Mouse (Mus musculus) kidney, embryonic 14.5 days (tissue): ENCODE data around the gene Fut1. TPM values are rescaled to one million over a fixed set of nuclear protein-coding genes. Genes with fewer than 3 reads are reported as not detected.

ENCODE experiments used
- ATAC-seq: fragments of 200-750 bp; cut with Nextera tagmentation; 2 replicates; pipeline ENCODE4 v1.8.0; 2017; ENCODE audit warnings: moderate number of reproducible peaks, mild to moderate bottlenecking, moderate TSS enrichment, moderate library complexity; ENCODE audit not compliant: low FRiP score, low TSS enrichment
- H3K27ac ChIP-seq: fragments of 300-500 bp; sonication (generic); 2 replicates; pipeline ENCODE4 v1.5.1; 2014; ENCODE audit warnings: low read depth, mild to moderate bottlenecking, low read length, moderate library complexity, mixed read lengths
- H3K27me3 ChIP-seq: fragments of 300-500 bp; sonication (generic); 2 replicates; pipeline ENCODE4 v1.6.1; 2014; ENCODE audit warnings: mild to moderate bottlenecking, low read length; ENCODE audit not compliant: control insufficient read depth, insufficient read depth
- H3K36me3 ChIP-seq: fragments of 300-500 bp; sonication (generic); 2 replicates; pipeline ENCODE4 v1.6.1; 2014; ENCODE audit warnings: low read length, mixed read lengths; ENCODE audit not compliant: control insufficient read depth, insufficient read depth
- H3K4me1 ChIP-seq: fragments of 300-500 bp; sonication (generic); 2 replicates; pipeline ENCODE4 v1.6.1; 2014; ENCODE audit warnings: low read length, mixed read lengths; ENCODE audit not compliant: control insufficient read depth, insufficient read depth
- H3K4me2 ChIP-seq: fragments of 300-500 bp; sonication (generic); replicated peaks from 2 replicates; pipeline ENCODE4 v1.6.1; 2014; ENCODE audit warnings: low read depth, mild to moderate bottlenecking, low read length
- H3K4me3 ChIP-seq: fragments of 300-500 bp; sonication (generic); 2 replicates; pipeline ENCODE4 v1.5.1; 2014; ENCODE audit warnings: mild to moderate bottlenecking, low read length
- H3K9ac ChIP-seq: fragments of 300-500 bp; sonication (generic); 2 replicates; pipeline ENCODE4 v1.6.1; 2014; ENCODE audit warnings: low read depth, mild to moderate bottlenecking, low read length, moderate library complexity
- H3K9me3 ChIP-seq: fragments of 300-500 bp; sonication (generic); 2 replicates; pipeline ENCODE4 v1.6.1; 2016; ENCODE audit warnings: low read length; ENCODE audit not compliant: control insufficient read depth
- WGBS: fragments of 180-500 bp; shearing (Covaris S2); extraction: QIAGEN DNeasy Blood & Tissue Kit; methylation state at CpG from one replicate; pipeline ENCODE4 v1.1.7; 2014; 5-methylcytosine and 5-hydroxymethylcytosine counted together
- polyA plus RNA-seq: library from polyadenylated mRNA; unstranded; fragments of >200 nt; fragmentation: Nextera tagmentation; extraction: Ambion mirVana; gene quantifications from 2 replicates; pipeline ENCODE4 v1.2.1, GENCODE M21; 2014

Gene Fut1
- polyA plus RNA-seq, 1 experiment from 2014 or later: 0.14 TPM

DNA sequence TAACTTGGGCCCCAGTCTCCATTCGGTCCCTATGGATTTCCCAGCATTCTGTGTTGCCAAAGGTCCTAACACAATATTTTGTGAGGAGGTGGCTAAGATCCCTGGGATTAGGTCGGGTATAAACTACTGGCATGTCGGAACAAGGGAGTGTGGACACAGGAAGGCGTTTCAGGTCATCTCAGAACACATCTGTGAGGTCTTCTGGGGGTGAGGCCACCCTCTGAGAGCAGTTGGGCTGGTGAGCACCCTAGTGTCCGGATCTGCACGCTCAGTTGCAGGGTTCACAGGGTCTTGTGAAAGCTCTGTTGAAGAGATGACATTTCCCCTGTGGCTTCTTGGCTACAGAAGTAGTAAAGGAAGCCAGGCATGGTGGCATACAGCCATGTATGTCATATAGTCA, 31.2 kb upstream of the Fut1 start:
- no peak overlapping the region for H3K27ac ChIP-seq
- H3K36me3 ChIP-seq: peaks cover 19% of the 10 kb centered on the region; the same call in 1 of the 2 replicates
- no peaks in the 10 kb centered on the region for H3K9me3 ChIP-seq
- H3K4me3 ChIP-seq: no peak overlapping the region
- no peaks in the 10 kb centered on the region for H3K4me1 ChIP-seq
- H3K4me2 ChIP-seq: no peak overlapping the region
- H3K9ac ChIP-seq: no peak overlapping the region
- ATAC-seq: no peak
- H3K27me3 ChIP-seq: no peaks in the 10 kb centered on the region
- 96% methylated on average over 6 of the region's 6 CpGs for WGBS

DNA sequence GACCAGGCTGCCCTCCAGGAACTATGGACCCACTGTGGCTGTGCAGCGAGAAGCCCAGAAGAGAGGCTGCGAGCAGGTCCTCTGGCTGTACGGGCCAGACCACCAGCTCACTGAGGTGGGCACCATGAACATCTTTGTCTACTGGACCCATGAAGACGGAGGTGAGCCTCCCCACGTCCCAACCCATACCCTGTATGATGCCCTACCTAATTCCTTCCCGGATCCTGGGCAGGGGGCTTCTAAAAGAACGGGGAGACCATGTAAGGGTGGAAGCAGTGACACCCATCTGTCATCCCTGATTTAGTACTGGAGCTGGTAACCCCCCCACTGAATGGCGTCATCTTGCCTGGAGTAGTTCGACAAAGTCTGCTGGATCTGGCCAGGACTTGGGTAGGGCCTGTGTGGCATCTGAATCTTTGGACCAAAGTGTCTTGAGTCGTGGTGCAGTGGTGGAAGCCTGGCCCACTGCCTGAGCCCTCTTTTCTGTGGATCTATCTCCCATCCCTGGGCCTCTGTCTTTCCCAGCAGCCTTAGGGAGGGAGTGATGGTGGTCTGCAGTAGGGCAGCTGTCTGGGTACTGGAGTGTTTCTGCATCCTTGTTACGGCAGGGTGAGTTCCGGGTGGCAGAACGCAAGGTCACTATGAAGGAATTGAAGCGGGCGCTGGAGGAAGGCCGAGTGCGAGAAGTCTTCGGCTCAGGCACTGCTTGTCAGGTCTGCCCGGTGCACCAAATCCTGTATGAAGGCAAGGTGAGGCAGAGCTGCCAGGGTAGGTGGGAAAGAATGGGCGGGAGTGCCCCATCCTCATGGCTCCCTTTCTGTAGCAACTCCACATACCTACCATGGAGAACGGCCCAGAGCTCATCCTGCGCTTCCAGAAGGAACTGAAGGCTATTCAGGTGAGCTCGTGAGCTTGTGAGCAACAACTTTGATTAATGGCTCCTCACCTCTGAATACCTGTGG, 29.2 kb upstream of the Fut1 start:
- no peak overlapping the region for H3K27ac ChIP-seq
- no peak overlapping the region for H3K4me3 ChIP-seq
- peaks cover 16% of the 10 kb centered on the region; the same call in 1 of the 2 replicates for H3K36me3 ChIP-seq
- H3K27me3 ChIP-seq: no peaks in the 10 kb centered on the region
- no peak for ATAC-seq
- H3K4me1 ChIP-seq: no peaks in the 10 kb centered on the region
- no peak overlapping the region for H3K4me2 ChIP-seq
- no peak overlapping the region for H3K9ac ChIP-seq
- 87% methylated on average over 23 of the region's 23 CpGs for WGBS
- H3K9me3 ChIP-seq: no peaks in the 10 kb centered on the region

DNA sequence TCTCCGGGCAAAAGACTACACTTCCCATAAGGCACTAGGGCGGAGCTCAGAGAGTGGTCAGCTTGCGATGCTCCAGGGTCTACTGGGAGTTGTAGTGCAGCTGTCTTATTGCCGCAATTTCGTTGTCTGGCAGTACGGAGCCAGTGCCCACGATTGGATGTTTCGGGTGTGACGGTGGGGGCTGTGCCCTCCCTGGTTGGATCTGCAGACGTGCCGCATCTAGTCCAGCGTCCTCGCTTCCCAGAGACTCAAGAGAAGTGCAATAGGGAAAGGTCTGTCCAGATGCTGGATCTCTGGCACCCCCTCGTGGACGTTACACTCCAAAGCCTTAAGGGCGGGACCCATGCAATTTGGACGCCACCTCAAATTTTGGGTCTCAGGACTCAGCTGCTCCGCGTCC, 27.9 kb upstream of the Fut1 start:
- WGBS: 4% methylated on average over 19 of the region's 19 CpGs
- peak; percentile 94 for ATAC-seq
- Histone ChIP-seq H3K27me3 (no peaks in the 10 kb centered on the region), H3K36me3 (peaks cover 16% of the 10 kb centered on the region; the same call in 1 of the 2 replicates), H3K4me1 (no peaks in the 10 kb centered on the region), H3K4me3 (peak overlapping the region; percentile 27), H3K9ac (peak overlapping the region; percentile 31; the same call in 1 of the 2 replicates), H3K27ac (no peak overlapping the region), H3K4me2 (peak overlapping the region; percentile 46), H3K9me3 (no peaks in the 10 kb centered on the region)

DNA sequence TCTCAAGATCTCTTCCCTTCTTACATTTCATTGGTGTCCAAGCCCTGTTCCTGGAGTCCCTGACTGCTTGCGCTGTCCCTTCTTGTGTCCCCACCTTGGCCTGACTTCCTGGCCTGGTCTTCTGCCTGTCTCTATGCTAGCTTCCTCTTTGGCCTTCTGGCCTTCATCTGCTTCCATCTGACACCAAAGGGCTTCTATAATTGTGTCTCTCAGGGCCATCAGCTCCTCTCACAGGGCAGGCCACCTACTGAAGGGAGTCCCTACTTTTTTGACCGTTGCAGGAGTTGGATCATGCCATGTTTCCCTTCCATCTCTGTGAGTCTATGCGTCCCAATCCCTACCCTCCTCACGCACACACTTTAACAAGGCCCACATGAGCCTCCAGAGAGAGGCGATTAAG, 27.2 kb upstream of the Fut1 start:
- H3K36me3 ChIP-seq: peaks cover 13% of the 10 kb centered on the region; the same call in 1 of the 2 replicates
- H3K27me3 ChIP-seq: no peaks in the 10 kb centered on the region
- H3K4me1 ChIP-seq: no peaks in the 10 kb centered on the region
- no peak overlapping the region for H3K27ac ChIP-seq
- no peak overlapping the region for H3K4me2 ChIP-seq
- no peak for ATAC-seq
- WGBS: 97% methylated on average over 5 of the region's 5 CpGs
- H3K9ac ChIP-seq: no peak overlapping the region
- H3K9me3 ChIP-seq: no peaks in the 10 kb centered on the region
- no peak overlapping the region for H3K4me3 ChIP-seq

DNA sequence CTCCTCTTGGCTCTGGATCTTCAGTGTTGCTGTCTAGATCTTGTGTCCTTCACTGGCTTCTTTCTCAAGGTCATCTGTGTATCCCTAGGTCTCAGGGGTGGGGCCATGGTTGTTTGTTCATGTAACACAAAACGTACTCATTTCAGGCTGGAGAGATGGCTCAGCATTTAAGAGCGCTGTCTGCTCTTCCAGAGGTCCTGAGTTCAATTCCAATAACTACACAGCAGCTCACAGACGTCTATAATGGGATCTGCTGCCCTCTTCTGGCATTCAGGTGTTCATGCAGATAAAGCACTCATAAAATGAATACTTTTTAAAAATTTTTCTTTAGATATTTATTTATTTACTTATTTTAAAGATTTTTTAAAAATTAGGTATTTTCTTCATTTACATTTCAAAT, 26.2 kb upstream of the Fut1 start:
- Histone ChIP-seq H3K4me3 (no peak overlapping the region), H3K9ac (no peak overlapping the region), H3K27ac (no peak overlapping the region), H3K9me3 (no peaks in the 10 kb centered on the region), H3K4me2 (no peak overlapping the region), H3K4me1 (no peaks in the 10 kb centered on the region), H3K36me3 (peaks cover 7% of the 10 kb centered on the region; the same call in 1 of the 2 replicates), H3K27me3 (no peaks in the 10 kb centered on the region)
- WGBS: 70% methylated on average over 3 of the region's 3 CpGs
- ATAC-seq: no peak

DNA sequence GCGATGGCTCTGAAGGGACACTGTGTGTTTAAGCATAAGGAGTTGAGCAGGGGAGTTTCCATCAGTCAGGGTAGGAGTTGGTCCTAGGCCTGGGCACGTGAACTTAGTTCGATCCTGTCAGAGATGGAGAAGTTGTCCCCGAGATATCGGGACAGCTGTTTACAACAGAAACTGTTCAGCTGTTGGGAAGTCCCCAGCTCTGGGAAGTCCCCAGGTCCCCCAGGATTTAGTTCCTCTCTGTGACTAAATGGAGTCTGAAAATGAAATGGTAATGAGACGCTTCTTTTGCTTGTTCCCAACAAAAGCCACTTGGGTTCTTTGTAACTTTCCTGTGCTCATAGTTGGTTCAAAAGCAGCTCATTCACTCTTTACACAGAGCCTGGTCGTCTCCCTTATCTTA, 25.2 kb upstream of the Fut1 start:
- no peaks in the 10 kb centered on the region for H3K4me1 ChIP-seq
- H3K4me2 ChIP-seq: no peak overlapping the region
- no peak overlapping the region for H3K9ac ChIP-seq
- no peaks in the 10 kb centered on the region for H3K27me3 ChIP-seq
- 81% methylated on average over 7 of the region's 7 CpGs for WGBS
- H3K4me3 ChIP-seq: no peak overlapping the region
- peaks cover 3% of the 10 kb centered on the region; the same call in 1 of the 2 replicates for H3K36me3 ChIP-seq
- no peaks in the 10 kb centered on the region for H3K9me3 ChIP-seq
- no peak for ATAC-seq
- no peak overlapping the region for H3K27ac ChIP-seq

DNA sequence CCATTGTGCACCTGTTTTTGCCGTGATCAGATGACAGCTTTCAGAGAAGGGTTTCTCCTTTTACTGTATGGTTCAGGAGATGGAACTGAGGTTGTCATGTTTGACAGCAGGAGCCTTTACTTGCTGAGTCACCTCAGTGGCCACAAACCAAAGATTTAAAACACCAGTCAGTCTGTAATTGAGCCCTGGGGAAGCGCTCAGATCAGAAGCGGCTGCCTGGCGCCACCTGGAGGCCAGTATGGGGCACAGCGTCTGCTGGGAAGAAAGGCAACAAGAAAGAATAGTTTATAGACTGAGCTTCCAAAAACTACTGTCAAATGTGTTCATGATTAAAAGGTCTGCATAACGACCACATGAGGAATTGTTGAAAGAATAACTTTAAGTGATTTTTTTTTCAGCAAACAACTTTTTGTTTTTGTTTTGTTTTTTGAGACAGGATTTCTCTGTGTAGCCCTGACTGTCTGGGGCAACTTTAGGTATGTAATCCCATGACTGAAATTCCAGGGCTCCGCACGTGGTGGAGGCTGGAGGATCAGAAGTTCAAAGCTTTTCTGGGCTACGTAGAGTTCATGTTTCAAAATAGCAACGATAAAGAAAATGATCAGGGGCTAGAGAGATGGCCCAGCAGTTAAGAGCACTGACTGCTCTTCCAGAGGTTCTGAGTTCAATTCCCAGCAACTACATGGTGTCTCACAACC, 23.8 kb upstream of the Fut1 start:
- Histone ChIP-seq H3K27ac (no peak overlapping the region), H3K9me3 (no peaks in the 10 kb centered on the region), H3K4me1 (no peaks in the 10 kb centered on the region), H3K9ac (no peak overlapping the region), H3K27me3 (no peaks in the 10 kb centered on the region), H3K36me3 (peaks cover under 1% of the 10 kb centered on the region; the same call in 1 of the 2 replicates), H3K4me3 (no peak overlapping the region), H3K4me2 (no peak overlapping the region)
- no peak for ATAC-seq
- WGBS: 23% methylated on average over 10 of the region's 10 CpGs

DNA sequence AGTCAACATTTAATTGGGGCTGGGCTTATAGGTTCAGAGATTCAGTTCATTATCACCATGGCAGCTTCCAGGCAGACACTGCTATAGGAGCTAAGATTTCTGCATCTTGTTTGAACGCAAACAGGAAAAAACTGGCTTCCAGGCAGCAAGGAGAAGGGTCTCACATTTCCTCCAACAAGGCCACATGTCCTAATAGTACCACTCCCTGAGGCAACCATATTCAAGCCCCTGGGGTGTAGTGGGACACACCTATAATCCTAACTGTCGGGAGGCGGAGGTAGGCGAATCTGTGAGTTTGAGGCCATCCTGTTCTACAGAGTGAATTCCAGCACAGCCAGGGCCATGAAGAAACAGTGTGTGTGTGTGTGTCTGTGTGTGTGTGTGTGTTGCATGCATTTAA, 21.9 kb upstream of the Fut1 start:
- Histone ChIP-seq H3K27ac (no peak overlapping the region), H3K27me3 (no peaks in the 10 kb centered on the region), H3K36me3 (no peaks in the 10 kb centered on the region), H3K9me3 (no peaks in the 10 kb centered on the region), H3K4me1 (no peaks in the 10 kb centered on the region), H3K4me2 (no peak overlapping the region), H3K4me3 (no peak overlapping the region), H3K9ac (no peak overlapping the region)
- no peak for ATAC-seq
- 85% methylated on average over 4 of the region's 4 CpGs for WGBS

DNA sequence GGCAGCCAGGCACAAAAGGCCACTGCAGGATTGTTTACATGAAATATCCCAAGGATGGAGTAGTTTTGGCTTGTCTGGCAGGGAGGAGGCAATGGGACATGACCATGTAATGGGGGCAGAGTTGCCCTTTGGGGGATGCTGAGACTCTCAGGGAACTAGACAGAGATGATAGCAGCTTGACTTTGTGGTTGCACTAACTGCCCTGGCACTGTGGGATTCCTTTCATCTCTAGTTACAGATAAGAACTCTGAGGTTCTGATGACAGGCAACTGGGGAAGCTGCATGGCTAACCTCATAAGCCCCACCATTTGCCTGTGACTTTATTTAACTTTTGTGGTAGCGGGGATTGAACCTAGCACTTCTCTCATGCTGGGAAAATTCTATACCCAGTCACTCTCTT, 21.0 kb upstream of the Fut1 start:
- no peaks in the 10 kb centered on the region for H3K36me3 ChIP-seq
- H3K9me3 ChIP-seq: no peaks in the 10 kb centered on the region
- no peak for ATAC-seq
- no peak overlapping the region for H3K4me2 ChIP-seq
- H3K27me3 ChIP-seq: no peaks in the 10 kb centered on the region
- H3K4me1 ChIP-seq: no peaks in the 10 kb centered on the region
- no peak overlapping the region for H3K4me3 ChIP-seq
- no peak overlapping the region for H3K9ac ChIP-seq
- H3K27ac ChIP-seq: no peak overlapping the region
- 85% methylated on average over 1 of the region's 1 CpGs for WGBS
